Mouse (Mus musculus) c-Kit-negative CD71-positive TER-119-positive erythroid progenitor cells, embryonic 14.5 days (primary cell): ENCODE results near the gene Echs1.
"Not testable (repeated sequence)": the region's sequence is repeated elsewhere in the genome, so short reads cannot be mapped to it uniquely, and the experiment has no call there.

Experiments used
- DNase-seq: peaks from one replicate; pipeline ENCODE4 v3.0.0-alpha.2; 2013; ENCODE audit warnings: low read depth, low spot score

Echs1 gene

GRCm38 (mm10) chr7:140116329-140117054 lies at the start of gene Echs1:
Gene Echs1, minus strand, starts transcription at chr7:140116476.
- peak; percentile 84 for DNase-seq

- no peak for DNase-seq
Observed at GRCm38 (mm10) chr7:140164664-140165063, 48.4 kb upstream of the Echs1 start, which contains the start of gene Olfr522. Gene Olfr522, minus strand, starts transcription at chr7:140164764.

- no peak for DNase-seq
Observed at GRCm38 (mm10) chr7:140160363-140160762, 44.1 kb upstream of the Echs1 start.

GRCm38 (mm10) chr7:140154218-140154927 lies 38.1 kb upstream of the Echs1 start, which contains the start of gene Sprn:
Gene Sprn, minus strand, starts transcription at chr7:140154877.
- no peak for DNase-seq

GRCm38 (mm10) chr7:140153829-140154217 lies 37.5 kb upstream of the Echs1 start:
- DNase-seq = no peak

GRCm38 (mm10) chr7:140153383-140153782 lies 37.1 kb upstream of the Echs1 start:
- no peak for DNase-seq

- no peak for DNase-seq
Observed at GRCm38 (mm10) chr7:140144550-140144949, 28.3 kb upstream of the Echs1 start.

- DNase-seq = no peak
Observed at GRCm38 (mm10) chr7:140141350-140141749, 25.1 kb upstream of the Echs1 start.

GRCm38 (mm10) chr7:140138021-140138310 lies 21.7 kb upstream of the Echs1 start:
- DNase-seq = no peak

- DNase-seq = peak; percentile 81
Observed at GRCm38 (mm10) chr7:140137135-140138020, 21.1 kb upstream of the Echs1 start, which contains the start of gene Mtg1. Gene Mtg1, plus strand, starts transcription at chr7:140137564.

- DNase-seq = no peak
Observed at GRCm38 (mm10) chr7:140135106-140135770, 19.0 kb upstream of the Echs1 start.

- not testable (repeated sequence) for DNase-seq
Observed at GRCm38 (mm10) chr7:140134033-140134432, 17.8 kb upstream of the Echs1 start.

- not testable (repeated sequence) for DNase-seq
Observed at GRCm38 (mm10) chr7:140132184-140132583, 15.9 kb upstream of the Echs1 start.

GRCm38 (mm10) chr7:140127911-140128310 lies 11.6 kb upstream of the Echs1 start:
- DNase-seq = no peak

GRCm38 (mm10) chr7:140126934-140127333 lies 10.7 kb upstream of the Echs1 start:
- DNase-seq = no peak

- no peak for DNase-seq
Observed at GRCm38 (mm10) chr7:140126022-140126350, 9.7 kb upstream of the Echs1 start.

- peak; percentile 76 for DNase-seq
Observed at GRCm38 (mm10) chr7:140125278-140126021, 9.2 kb upstream of the Echs1 start.

- no peak for DNase-seq
Observed at GRCm38 (mm10) chr7:140124382-140124781, 8.1 kb upstream of the Echs1 start.

GRCm38 (mm10) chr7:140122765-140123164 lies 6.5 kb upstream of the Echs1 start:
- DNase-seq = no peak

- DNase-seq = no peak
Observed at GRCm38 (mm10) chr7:140121338-140121910, 5.1 kb upstream of the Echs1 start.

GRCm38 (mm10) chr7:140120484-140120883 lies 4.2 kb upstream of the Echs1 start:
- no peak for DNase-seq
